Mouse (Mus musculus): ENCODE results near the gene Fgd5.

Fgd5 gene

DNA sequence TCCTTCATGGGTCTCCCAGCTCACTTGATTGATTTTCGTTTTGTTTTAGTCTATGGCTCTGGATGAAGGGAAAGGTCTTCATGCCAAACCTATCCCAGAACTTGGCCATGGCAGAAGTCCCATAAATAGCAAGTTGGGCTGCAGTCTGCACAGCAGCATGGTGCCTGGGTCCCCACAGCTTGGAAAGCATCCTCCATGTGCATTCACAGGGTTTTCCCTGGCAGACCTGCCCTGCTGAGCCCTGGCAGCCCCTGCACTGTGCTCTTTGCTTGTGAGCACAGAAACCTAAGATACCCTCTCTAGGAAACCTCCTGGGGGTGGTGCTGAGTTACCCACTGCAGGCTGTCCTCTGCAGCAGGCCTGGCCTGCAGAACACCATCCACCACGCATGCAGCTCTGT, 32.2 kb downstream of the Fgd5 start:
- DNase-seq = no peak

GRCm38 (mm10) chr6:92012413-92012812, 33.7 kb downstream of the Fgd5 start:
- DNase-seq = no peak

DNA sequence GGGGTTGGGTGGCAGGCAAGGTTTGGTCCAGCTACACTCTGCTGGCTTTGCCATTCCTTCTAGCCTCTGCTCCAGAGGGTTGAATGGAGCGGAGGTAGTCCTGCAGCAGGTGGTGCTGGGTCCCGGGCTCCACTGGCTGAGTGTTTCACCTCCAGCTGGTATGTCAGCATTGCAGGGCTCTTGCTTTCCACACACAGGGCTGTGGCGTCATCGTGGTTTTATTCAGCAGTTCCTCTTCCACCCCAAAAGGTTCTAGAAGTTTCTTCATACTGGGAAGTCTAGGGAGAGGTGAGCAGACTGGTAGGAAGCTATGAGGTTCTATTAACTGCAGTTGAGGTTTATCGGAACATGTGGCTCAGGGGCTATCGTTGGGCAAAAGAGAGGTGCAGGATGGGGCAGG, 34.4 kb downstream of the Fgd5 start:
- DNase-seq = no peak

GRCm38 (mm10) chr6:92013620-92014019, 34.9 kb downstream of the Fgd5 start:
- DNase-seq = no peak

DNA sequence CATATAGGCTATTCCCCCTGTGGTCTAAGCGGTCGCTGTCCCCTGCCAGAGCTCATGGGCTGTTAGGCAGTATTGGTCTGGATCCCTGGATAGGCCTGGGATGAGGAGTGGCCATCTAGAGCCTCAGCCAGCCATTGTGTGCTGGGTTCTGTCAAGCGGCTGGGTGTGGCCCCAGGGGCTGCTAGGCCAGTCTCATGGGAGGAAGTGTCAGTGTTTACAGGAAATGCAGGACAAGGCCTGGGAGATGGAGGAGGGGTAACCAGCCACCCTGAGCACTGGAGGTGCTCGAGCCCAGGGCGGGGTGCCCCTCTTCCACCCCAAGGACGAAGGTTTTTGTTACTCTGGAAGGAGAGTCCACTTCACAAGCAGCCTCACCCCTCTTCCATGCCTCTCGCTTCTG, 36.3 kb downstream of the Fgd5 start:
- peak; percentile 68 for DNase-seq

- no peak for DNase-seq
Observed at GRCm38 (mm10) chr6:92015848-92016247, 37.2 kb downstream of the Fgd5 start.

- DNase-seq = no peak
Observed at GRCm38 (mm10) chr6:92016738-92017137, 38.1 kb downstream of the Fgd5 start.

GRCm38 (mm10) chr6:92018421-92018820, 39.7 kb downstream of the Fgd5 start:
- DNase-seq = peak; percentile 51

GRCm38 (mm10) chr6:92021061-92021460, 42.4 kb downstream of the Fgd5 start:
- DNase-seq = peak; percentile 45

DNA sequence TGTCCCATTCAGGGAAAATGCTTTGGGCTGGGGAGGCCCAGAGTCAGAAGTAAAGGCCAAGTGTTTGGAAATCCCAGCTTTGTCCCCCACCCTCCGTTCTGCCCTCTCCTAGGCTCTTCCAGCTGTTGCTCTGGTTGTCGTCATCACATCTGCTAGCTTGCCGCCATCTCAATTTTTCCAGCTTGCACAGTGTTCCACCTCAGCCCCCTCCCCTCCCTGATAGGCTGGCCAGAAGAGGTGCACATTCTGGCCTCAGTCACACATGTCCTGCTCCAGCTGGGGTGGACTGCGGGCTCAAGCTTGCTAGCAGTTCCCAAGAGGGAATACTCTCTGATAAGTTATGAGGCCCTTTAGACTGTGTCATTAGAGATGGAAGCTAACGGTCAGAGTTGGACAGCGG, 42.8 kb downstream of the Fgd5 start:
- peak; percentile 59 for DNase-seq

GRCm38 (mm10) chr6:92025252-92025651, 46.6 kb downstream of the Fgd5 start:
- no peak for DNase-seq

DNA sequence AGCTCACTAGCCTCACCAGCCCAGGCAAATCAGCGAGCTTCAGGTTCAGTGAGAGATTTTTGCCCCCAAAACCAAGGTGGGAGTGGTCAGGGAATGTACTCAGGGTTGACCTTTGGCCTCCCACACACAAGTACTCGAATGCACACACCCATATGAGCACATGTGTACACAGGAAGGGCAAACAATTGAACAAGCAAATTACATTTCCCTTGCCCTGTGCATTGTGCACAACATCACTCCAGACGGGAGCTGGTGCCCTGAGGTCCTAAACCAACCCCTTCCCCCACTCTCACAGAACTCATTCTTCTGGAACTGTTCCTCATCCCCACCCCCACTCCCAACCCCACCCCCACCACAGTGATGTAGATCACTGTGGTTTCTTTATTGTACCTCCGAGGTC, 48.7 kb downstream of the Fgd5 start:
- no peak for DNase-seq

- DNase-seq = peak; percentile 40
Observed at GRCm38 (mm10) chr6:92030646-92031045, 52.0 kb downstream of the Fgd5 start.

DNA sequence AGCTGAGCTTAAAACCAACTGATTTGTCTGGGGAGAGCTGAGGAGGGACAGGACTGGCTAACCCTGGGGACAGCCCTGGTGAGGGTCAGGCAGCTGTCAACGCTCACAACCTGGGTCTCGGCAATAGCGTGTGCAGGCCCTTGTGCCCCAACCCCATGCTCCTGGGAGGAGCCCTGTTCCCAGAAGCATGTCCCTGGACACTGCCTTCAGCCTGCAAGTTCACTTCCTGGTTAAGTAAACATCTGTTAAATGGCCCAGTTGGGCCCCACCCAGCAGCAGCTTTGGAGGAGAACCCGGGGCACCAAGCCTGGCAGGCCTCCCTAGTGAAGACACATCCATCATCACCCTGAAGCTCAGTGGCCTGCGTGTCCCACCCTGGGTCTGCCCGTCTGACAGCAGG, 56.0 kb downstream of the Fgd5 start:
- peak; percentile 60 for DNase-seq

- peak; percentile 67 for DNase-seq
Observed at GRCm38 (mm10) chr6:92036372-92036771, 57.7 kb downstream of the Fgd5 start.

- DNase-seq = no peak
Observed at GRCm38 (mm10) chr6:92038158-92038557, 59.5 kb downstream of the Fgd5 start.

GRCm38 (mm10) chr6:92041271-92041670, 62.6 kb downstream of the Fgd5 start:
- peak; percentile 76 for DNase-seq

GRCm38 (mm10) chr6:92042055-92042454, 63.4 kb downstream of the Fgd5 start:
- peak; percentile 74 for DNase-seq

GRCm38 (mm10) chr6:92042850-92043249, 64.2 kb downstream of the Fgd5 start:
- no peak for DNase-seq

GRCm38 (mm10) chr6:92057768-92058167, 79.1 kb downstream of the Fgd5 start:
- DNase-seq = peak; percentile 5

GRCm38 (mm10) chr6:92061725-92062124, 83.0 kb downstream of the Fgd5 start:
- no peak for DNase-seq

- DNase-seq = peak; percentile 27
Observed at GRCm38 (mm10) chr6:92063452-92063851, 84.8 kb downstream of the Fgd5 start.

- DNase-seq = no peak
Observed at GRCm38 (mm10) chr6:92064101-92064500, 85.4 kb downstream of the Fgd5 start.

- DNase-seq = peak; percentile 79
Observed at GRCm38 (mm10) chr6:92065721-92066496, 87.2 kb downstream of the Fgd5 start.

All from kidney, postnatal 10 days (tissue).